Mouse (Mus musculus): Measurements from ENCODE around the gene Spata32.
A peak's percentile ranks its signal among the peaks of the same experiment; 100 is the strongest.

The Spata32 gene

GRCm38 (mm10) chr11:103201664-103202063 lies 16.6 kb downstream of the Spata32 start:
- DNase-seq, result no peak

GRCm38 (mm10) chr11:103198911-103199803 lies 19.1 kb downstream of the Spata32 start:
- DNase-seq, result no peak

GRCm38 (mm10) chr11:103198339-103198738 lies 19.9 kb downstream of the Spata32 start:
- no peak for DNase-seq

- no peak for DNase-seq
These were observed 20.9 kb downstream of the Spata32 start for GRCm38 (mm10) chr11:103197340-103197739.

GRCm38 (mm10) chr11:103195656-103196055 lies 22.6 kb downstream of the Spata32 start:
- no peak for DNase-seq

- no peak for DNase-seq
These were observed 23.0 kb downstream of the Spata32 start for GRCm38 (mm10) chr11:103195236-103195635.

GRCm38 (mm10) chr11:103193825-103194168 lies 24.4 kb downstream of the Spata32 start:
- DNase-seq, result no peak

GRCm38 (mm10) chr11:103192956-103193824 lies 25.0 kb downstream of the Spata32 start:
- no peak for DNase-seq

- no peak for DNase-seq
These were observed 25.8 kb downstream of the Spata32 start for GRCm38 (mm10) chr11:103192230-103192955.

GRCm38 (mm10) chr11:103184891-103185290 lies 33.3 kb downstream of the Spata32 start:
- peak in 1 of 2 experiments; percentile 23 for DNase-seq

GRCm38 (mm10) chr11:103181911-103182310 lies 36.3 kb downstream of the Spata32 start:
- DNase-seq, result no peak

- no peak for DNase-seq
These were observed 36.9 kb downstream of the Spata32 start for GRCm38 (mm10) chr11:103181349-103181748.

GRCm38 (mm10) chr11:103180426-103180825 lies 37.8 kb downstream of the Spata32 start:
- no peak for DNase-seq

- no peak for DNase-seq
These were observed 39.5 kb downstream of the Spata32 start for GRCm38 (mm10) chr11:103178748-103179147.

- DNase-seq, result no peak
These were observed 40.3 kb downstream of the Spata32 start for GRCm38 (mm10) chr11:103177815-103178485.

- DNase-seq, result no peak
These were observed 41.0 kb downstream of the Spata32 start for GRCm38 (mm10) chr11:103177216-103177615.

- DNase-seq, result no peak
These were observed 41.7 kb downstream of the Spata32 start for GRCm38 (mm10) chr11:103176510-103176909.

- peak in 1 of 2 experiments; percentile 31 for DNase-seq
These were observed 42.4 kb downstream of the Spata32 start for GRCm38 (mm10) chr11:103175688-103176442.

- peak; percentile 95 to 97 for DNase-seq
These were observed 43.3 kb downstream of the Spata32 start for GRCm38 (mm10) chr11:103174891-103175391.

GRCm38 (mm10) chr11:103174411-103174832 lies 43.8 kb downstream of the Spata32 start:
- peak in 1 of 2 experiments; percentile 38 for DNase-seq

- peak in 1 of 2 experiments; percentile 40 for DNase-seq
These were observed 44.4 kb downstream of the Spata32 start for GRCm38 (mm10) chr11:103173771-103174344.

Measured in thymus, adult 18-20 months (tissue).